Mouse (Mus musculus): ENCODE measurements around the gene Cad. TPM values are rescaled to one million over a fixed set of nuclear protein-coding genes. Genes with fewer than 3 reads are reported as not detected.
A peak's percentile ranks its signal among the peaks of the same experiment; 100 is the strongest.
"Not testable (repeated sequence)": the region's sequence is repeated elsewhere in the genome, so short reads cannot be mapped to it uniquely, and the experiment has no call there.

The Cad gene
- total and polyA plus RNA-seq, 3 experiments, result 228 to 383 (median 254) TPM

GRCm38 (mm10) chr5:31015913-31016312 is 38.7 kb upstream of the Cad start:
- H3K9ac ChIP-seq (ENCODE audit: control insufficient read depth, low read depth, low read length, poor library complexity, severe bottlenecking), result no peak overlapping the region

GRCm38 (mm10) chr5:31021790-31022189 is 32.8 kb upstream of the Cad start:
- peak; percentile 64; the same call in 1 of the 2 replicates for TF ChIP-seq ZNF384 (IDR thresholded peaks at IDR 0.05; ENCODE audit: low read depth, low read length)
- not testable (repeated sequence) for H3K4me1 ChIP-seq (ENCODE audit: control insufficient read depth in 1 of 2, insufficient read depth in 2 of 2, low read length in 2 of 2); H3K27ac ChIP-seq (ENCODE audit: control insufficient read depth, low read depth, low read length); H3K79me2 ChIP-seq (ENCODE audit: control insufficient read depth, insufficient read depth, low read length, poor library complexity); DNase-seq (ENCODE audit: low read depth, low spot score); H3K9me3 ChIP-seq (replicated peaks; ENCODE audit: insufficient read depth, low read length); H3K4me3 ChIP-seq (ENCODE audit: control insufficient read depth in 1 of 2, insufficient read depth in 1 of 2, low read depth in 2 of 2, low read length in 2 of 2); H3K36me3 ChIP-seq (ENCODE audit: control insufficient read depth in 1 of 2, insufficient read depth in 2 of 2, low read length in 2 of 2); H3K9ac ChIP-seq (ENCODE audit: control insufficient read depth, low read depth, low read length, poor library complexity, severe bottlenecking)
- H3K27me3 ChIP-seq (ENCODE audit: control insufficient read depth in 1 of 2, insufficient read depth in 2 of 2, low read length in 2 of 2), result peaks cover 5 to 14% of the 10 kb centered on the region in 2 experiments

More at GRCm38 (mm10) chr5:31015913-31016312, 38.7 kb upstream of the Cad start:
- Histone ChIP-seq H3K27me3 (ENCODE audit: control insufficient read depth in 1 of 2, insufficient read depth in 2 of 2, low read length in 2 of 2) (peaks cover 3 to 19% of the 10 kb centered on the region in 2 experiments), H3K4me1 (ENCODE audit: control insufficient read depth in 1 of 2, insufficient read depth in 2 of 2, low read length in 2 of 2) (no peaks in the 10 kb centered on the region), H3K27ac (ENCODE audit: control insufficient read depth, low read depth, low read length) (no peak overlapping the region), H3K36me3 (ENCODE audit: control insufficient read depth in 1 of 2, insufficient read depth in 2 of 2, low read length in 2 of 2) (no peaks in the 10 kb centered on the region), H3K4me3 (ENCODE audit: control insufficient read depth in 1 of 2, insufficient read depth in 1 of 2, low read depth in 2 of 2, low read length in 2 of 2) (no peak overlapping the region), H3K79me2 (ENCODE audit: control insufficient read depth, insufficient read depth, low read length, poor library complexity) (no peaks in the 10 kb centered on the region), H3K9me3 (replicated peaks; ENCODE audit: insufficient read depth, low read length) (no peaks in the 10 kb centered on the region)
- TF ChIP-seq MAZ (IDR thresholded peaks at IDR 0.05; ENCODE audit: low read depth, low read length) (no peak), POLR2AphosphoS2 (IDR thresholded peaks at IDR 0.05; ENCODE audit: low read length) (no peak), SMC3 (IDR thresholded peaks at IDR 0.05; ENCODE audit: low read depth, low read length) (no peak), HCFC1 (IDR thresholded peaks at IDR 0.05; ENCODE audit: low read depth, low read length) (no peak), POLR2AphosphoS5 (IDR thresholded peaks at IDR 0.05; ENCODE audit: borderline replicate concordance, low read depth, low read length) (no peak), KAT2A (conservative IDR thresholded peaks at IDR 0.05; ENCODE audit: low read depth, low read length) (no peak), ZKSCAN1 (IDR thresholded peaks at IDR 0.05; ENCODE audit: low read depth, low read length) (no peak), ZMIZ1 (IDR thresholded peaks at IDR 0.05; ENCODE audit: low read depth, low read length) (no peak), UBTF (IDR thresholded peaks at IDR 0.05; ENCODE audit: borderline replicate concordance, insufficient read depth, low read depth, low read length) (no peak), USF1 (IDR thresholded peaks at IDR 0.05; ENCODE audit: low read depth, low read length) (no peak), CTCF (IDR thresholded peaks at IDR 0.05 in 2 of 3, conservative IDR thresholded peaks at IDR 0.05 in 1 of 3; ENCODE audit: control insufficient read depth in 1 of 3, insufficient read depth in 1 of 3, low read depth in 2 of 3, low read length in 3 of 3, poor library complexity in 1 of 3, severe bottlenecking in 1 of 3) (no peak), MAFK (IDR thresholded peaks at IDR 0.05; ENCODE audit: borderline replicate concordance, low read depth, low read length) (no peak), GABPA (IDR thresholded peaks at IDR 0.05; ENCODE audit: low read depth, low read length) (no peak), ZNF384 (IDR thresholded peaks at IDR 0.05; ENCODE audit: low read depth, low read length) (no peak), NELFE (IDR thresholded peaks at IDR 0.05; ENCODE audit: low read depth, low read length) (no peak)
- no peak for DNase-seq (ENCODE audit: low read depth, low spot score)

- H3K4me1 ChIP-seq (ENCODE audit: control insufficient read depth in 1 of 2, insufficient read depth in 2 of 2, low read length in 2 of 2), result no peaks in the 10 kb centered on the region
- no peaks in the 10 kb centered on the region for H3K9me3 ChIP-seq (replicated peaks; ENCODE audit: insufficient read depth, low read length)
- H3K27me3 ChIP-seq (ENCODE audit: control insufficient read depth in 1 of 2, insufficient read depth in 2 of 2, low read length in 2 of 2), result peaks cover 5 to 11% of the 10 kb centered on the region in 2 experiments; a peak in 3 of 4 replicates
- no peaks in the 10 kb centered on the region for H3K79me2 ChIP-seq (ENCODE audit: control insufficient read depth, insufficient read depth, low read length, poor library complexity)
- no peak for DNase-seq (ENCODE audit: low read depth, low spot score)
- no peak overlapping the region for H3K9ac ChIP-seq (ENCODE audit: control insufficient read depth, low read depth, low read length, poor library complexity, severe bottlenecking)
- H3K4me3 ChIP-seq (ENCODE audit: control insufficient read depth in 1 of 2, insufficient read depth in 1 of 2, low read depth in 2 of 2, low read length in 2 of 2), result no peak overlapping the region
- no peak for TF ChIP-seq GATA1 (IDR thresholded peaks at IDR 0.05; ENCODE audit: low read depth, low read length)
- TF ChIP-seq MXI1 (IDR thresholded peaks at IDR 0.05; ENCODE audit: low read depth, low read length), result no peak
- no peak for TF ChIP-seq POLR2AphosphoS5 (IDR thresholded peaks at IDR 0.05; ENCODE audit: borderline replicate concordance, low read depth, low read length)
- no peak for TF ChIP-seq ZNF384 (IDR thresholded peaks at IDR 0.05; ENCODE audit: low read depth, low read length)
- TF ChIP-seq POLR2A (IDR thresholded peaks at IDR 0.05; ENCODE audit: control insufficient read depth in 1 of 2, insufficient read depth in 1 of 2, low read depth in 1 of 2, low read length in 2 of 2, poor library complexity in 1 of 2), result no peak
- no peak for TF ChIP-seq TCF12 (IDR thresholded peaks at IDR 0.05; ENCODE audit: low read depth, low read length)
- TF ChIP-seq KAT2A (conservative IDR thresholded peaks at IDR 0.05; ENCODE audit: low read depth, low read length), result no peak
- TF ChIP-seq CTCF (IDR thresholded peaks at IDR 0.05 in 2 of 3, conservative IDR thresholded peaks at IDR 0.05 in 1 of 3; ENCODE audit: control insufficient read depth in 1 of 3, insufficient read depth in 1 of 3, low read depth in 2 of 3, low read length in 3 of 3, poor library complexity in 1 of 3, severe bottlenecking in 1 of 3), result no peak
- no peak for TF ChIP-seq MAFK (IDR thresholded peaks at IDR 0.05; ENCODE audit: borderline replicate concordance, low read depth, low read length)
- no peak for TF ChIP-seq POLR2AphosphoS2 (IDR thresholded peaks at IDR 0.05; ENCODE audit: low read length)
- no peak for TF ChIP-seq ZKSCAN1 (IDR thresholded peaks at IDR 0.05; ENCODE audit: low read depth, low read length)
- no peak for TF ChIP-seq ZMIZ1 (IDR thresholded peaks at IDR 0.05; ENCODE audit: low read depth, low read length)
- TF ChIP-seq CHD1 (IDR thresholded peaks at IDR 0.05; ENCODE audit: low read depth, low read length), result no peak
- H3K27ac ChIP-seq (ENCODE audit: control insufficient read depth, low read depth, low read length), result no peak overlapping the region
- H3K36me3 ChIP-seq (ENCODE audit: control insufficient read depth in 1 of 2, insufficient read depth in 2 of 2, low read length in 2 of 2), result no peaks in the 10 kb centered on the region
Measured at GRCm38 (mm10) chr5:31022690-31023089, 31.9 kb upstream of the Cad start.
